Mouse (Mus musculus) forebrain, embryonic 13.5 days (tissue): ENCODE measurements at regions not wholly inside any gene's neighbourhood (a gene's known extent, or its start where the extent isn't known, plus 50 kb on each side); places are given as distances from the start of the nearest gene placed in this dataset.
"Not testable (repeated sequence)": the region's sequence is repeated elsewhere in the genome, so short reads cannot be mapped to it uniquely, and the experiment has no call there.

Experiments used
- ATAC-seq: fragments of 200-750 bp; cut with Nextera tagmentation; 2 replicates; pipeline ENCODE4 v1.8.0; 2017
- H3K27ac ChIP-seq: fragments of 300-500 bp; sonication (generic); 2 replicates; pipeline ENCODE4 v1.5.1; 2015; ENCODE audit warnings: inconsistent platforms, mild to moderate bottlenecking, moderate library complexity
- H3K27me3 ChIP-seq: fragments of 300-500 bp; sonication (generic); 2 replicates; pipeline ENCODE4 v1.6.1; 2015; ENCODE audit warnings: mild to moderate bottlenecking, inconsistent platforms
- H3K36me3 ChIP-seq: fragments of 300-500 bp; sonication (generic); 2 replicates; pipeline ENCODE4 v1.6.1; 2015; ENCODE audit warnings: mild to moderate bottlenecking, inconsistent platforms; ENCODE audit not compliant: poor library complexity, severe bottlenecking
- H3K4me1 ChIP-seq: fragments of 300-500 bp; sonication (generic); 2 replicates; pipeline ENCODE4 v1.6.1; 2015; ENCODE audit warnings: inconsistent platforms
- H3K4me2 ChIP-seq: fragments of 300-500 bp; sonication (generic); 2 replicates; pipeline ENCODE4 v1.6.1; 2015; ENCODE audit warnings: inconsistent platforms, mild to moderate bottlenecking, moderate library complexity
- H3K4me3 ChIP-seq: fragments of 300-500 bp; sonication (generic); 2 replicates; pipeline ENCODE4 v1.5.1; 2015; ENCODE audit warnings: mild to moderate bottlenecking, inconsistent platforms
- H3K9ac ChIP-seq: fragments of 300-500 bp; sonication (generic); 2 replicates; pipeline ENCODE4 v1.6.1; 2015; ENCODE audit warnings: mild to moderate bottlenecking, inconsistent platforms
- H3K9me3 ChIP-seq: fragments of 300-500 bp; sonication (generic); replicated peaks from 2 replicates; pipeline ENCODE4 v1.6.1; 2016; ENCODE audit warnings: inconsistent platforms
- WGBS: fragments of 180-500 bp; shearing (Covaris S2); methylation state at CpG from one replicate; pipeline ENCODE4 v1.1.7; 2015; 5-methylcytosine and 5-hydroxymethylcytosine counted together

- H3K27ac ChIP-seq, H3K36me3 ChIP-seq, H3K9me3 ChIP-seq, ATAC-seq, H3K4me3 ChIP-seq, H3K27me3 ChIP-seq, H3K4me2 ChIP-seq, H3K4me1 ChIP-seq, H3K9ac ChIP-seq: not testable (repeated sequence)
- WGBS: 39% methylated on average over 3 of the region's 3 CpGs
Measured at GRCm38 (mm10) chr12:20928966-20929365, 61.3 kb upstream of the Asap2 start.
